29 mouse cellular contexts compared by ENCODE assay signal in genomic region chr1:71550626-71551195, GRCm38 (mm10). TPM values are rescaled to one million over a fixed set of nuclear protein-coding genes. Genes with fewer than 3 reads are reported as not detected.
DNase-seq lines count a peak whose midpoint lies in the region; ATAC-seq lines count a peak whose summit lies in the region.
"Had no signal": no experiment of that assay in that cellular context is flagged by ENCODE, and none has a peak within 500 bp of the region (broad histone marks: within the 10 kb centered on the region; RNA-seq: fewer than 3 reads in every experiment).

No protein-coding gene starts in this region.

- 76% methylated on average over 10 of the region's 10 CpGs for WGBS in heart, embryonic 11.5 days (ENCODE audit: insufficient replicate concordance)
- WGBS in kidney, embryonic 16.5 days: 67% methylated on average over 10 of the region's 10 CpGs

- H3K4me3 ChIP-seq in heart, embryonic 11.5 days (ENCODE audit: low read depth, low read length): no peak overlapping the region
- H3K4me3 ChIP-seq in kidney, embryonic 16.5 days (ENCODE audit: low read length): no peak overlapping the region
- H3K4me3 ChIP-seq: embryonic facial prominence, embryonic 12.5 days; heart, embryonic 10.5 days; hindbrain, embryonic 12.5 days; liver, embryonic 13.5 days; megakaryocyte, embryonic 14.5 days; midbrain, embryonic 13.5 days had no signal

- no peaks in the 10 kb centered on the region for H3K9me3 ChIP-seq in heart, embryonic 11.5 days (replicated peaks; ENCODE audit: control insufficient read depth, low read length)
- H3K9me3 ChIP-seq in kidney, embryonic 16.5 days (ENCODE audit: low read length): no peaks in the 10 kb centered on the region
- H3K9me3 ChIP-seq: embryonic facial prominence, embryonic 12.5 days; heart, embryonic 10.5 days; hindbrain, embryonic 12.5 days; liver, embryonic 13.5 days; megakaryocyte, embryonic 14.5 days; midbrain, embryonic 13.5 days had no signal

- H3K4me2 ChIP-seq in heart, embryonic 11.5 days: no peak overlapping the region
- H3K4me2 ChIP-seq in kidney, embryonic 16.5 days (replicated peaks; ENCODE audit: low read depth, low read length): no peak overlapping the region
- H3K4me2 ChIP-seq: embryonic facial prominence, embryonic 12.5 days; hindbrain, embryonic 12.5 days; liver, embryonic 13.5 days; midbrain, embryonic 13.5 days had no signal

- no peaks in the 10 kb centered on the region for H3K27me3 ChIP-seq in heart, embryonic 11.5 days (ENCODE audit: control insufficient read depth, insufficient read depth, low read length)
- no peaks in the 10 kb centered on the region for H3K27me3 ChIP-seq in kidney, embryonic 16.5 days (ENCODE audit: insufficient read depth, low read length)
- H3K27me3 ChIP-seq: embryonic facial prominence, embryonic 12.5 days; hindbrain, embryonic 12.5 days; liver, embryonic 13.5 days; megakaryocyte, embryonic 14.5 days; midbrain, embryonic 13.5 days had no signal

- no peaks in the 10 kb centered on the region for H3K36me3 ChIP-seq in heart, embryonic 11.5 days (ENCODE audit: control insufficient read depth, insufficient read depth, low read length)
- H3K36me3 ChIP-seq in kidney, embryonic 16.5 days (ENCODE audit: insufficient read depth, low read length): no peaks in the 10 kb centered on the region
- H3K36me3 ChIP-seq: embryonic facial prominence, embryonic 12.5 days; heart, embryonic 10.5 days; hindbrain, embryonic 12.5 days; liver, embryonic 13.5 days; midbrain, embryonic 13.5 days had no signal

- peak; percentile 70 for DNase-seq in heart, adult 11 months
- DNase-seq in kidney, adult 8-10 months: peak; percentile 11 to 32
- DNase-seq in kidney, postnatal 10 days: peak; percentile 18
- DNase-seq in thymus, adult 18-20 months: no peak
- no peak for DNase-seq in retina, embryonic 14.5 days (ENCODE audit: low spot score)
- DNase-seq: adrenal gland, adult 2 months; cerebellum, adult 8-10 months; embryo, embryonic 11 days; gastrocnemius, postnatal 14 days; heart, postnatal 36 days; liver, embryonic 13.5 days; lung, adult 18-20 months; lung, postnatal 4 days; right cerebral cortex, postnatal 25 days; spleen, adult 18-20 months; thymus, postnatal 25 days had no signal

- 0 out of 2 replicates have a peak, but pooled peaks cover 2% of the 10 kb centered on the region for H3K4me1 ChIP-seq in heart, embryonic 11.5 days (ENCODE audit: control insufficient read depth, insufficient read depth, low read length)
- H3K4me1 ChIP-seq in kidney, embryonic 16.5 days (ENCODE audit: insufficient read depth, low read length): no peaks in the 10 kb centered on the region
- H3K4me1 ChIP-seq: embryonic facial prominence, embryonic 12.5 days; heart, embryonic 10.5 days; hindbrain, embryonic 12.5 days; liver, embryonic 13.5 days; midbrain, embryonic 13.5 days had no signal

- no peak for ATAC-seq in heart, embryonic 11.5 days (replicated peaks; ENCODE audit: insufficient number of reproducible peaks, low FRiP score, low TSS enrichment)
- no peak for ATAC-seq in kidney, embryonic 16.5 days (ENCODE audit: low FRiP score, low TSS enrichment)
- no peak for ATAC-seq in CD4-positive, CD25-positive, alpha-beta regulatory T cell, adult 4 months
- ATAC-seq: activated CD4-positive, CD25-positive, alpha-beta regulatory T cell, adult 4 months; forebrain, embryonic 14.5 days; hindbrain, postnatal 0 days; lung, postnatal 0 days; midbrain, embryonic 13.5 days had no signal

- no peak overlapping the region for H3K27ac ChIP-seq in heart, embryonic 11.5 days (ENCODE audit: low read depth, low read length)
- no peak overlapping the region for H3K27ac ChIP-seq in kidney, embryonic 16.5 days (ENCODE audit: low read length)
- H3K27ac ChIP-seq: embryonic facial prominence, embryonic 12.5 days; heart, embryonic 10.5 days; hindbrain, embryonic 12.5 days; hindbrain, postnatal 0 days; kidney, postnatal 0 days; liver, embryonic 13.5 days; midbrain, embryonic 13.5 days had no signal

- no peak overlapping the region for H3K9ac ChIP-seq in heart, embryonic 11.5 days (ENCODE audit: low read depth, low read length)
- no peak overlapping the region for H3K9ac ChIP-seq in kidney, embryonic 16.5 days (replicated peaks; ENCODE audit: low read length)
- H3K9ac ChIP-seq: embryonic facial prominence, embryonic 12.5 days; hindbrain, embryonic 12.5 days; liver, embryonic 13.5 days; midbrain, embryonic 13.5 days had no signal

RNA-seq across cellular contexts. Expression of gene Atic, which starts 6.2 kb away (rescaled TPM):
- polyA plus RNA-seq in heart, embryonic 11.5 days (2014; fragmentation: Nextera tagmentation; extraction: Ambion mirVana): 33.1 and 41.2 TPM in 2 replicates
- polyA plus RNA-seq in kidney, embryonic 16.5 days (2015; fragmentation: Nextera tagmentation; extraction: Ambion mirVana): 56.1 and 60.6 TPM in 2 replicates
- 10 to 100 TPM; 64.3 to 78.8 TPM for polyA plus RNA-seq in CD4-positive, CD25-positive, alpha-beta regulatory T cell, adult 4 months (2017; shearing (Covaris generic))

Comparison
In these comparisons a context has a peak if more than half of its experiments do, and no peak if none do; other contexts are left out.
1. DNase-seq: peak in heart, adult 11 months (single experiment), kidney, adult 8-10 months (2 of 2) and kidney, postnatal 10 days (single experiment); none in thymus, adult 18-20 months (0 of 2) and retina, embryonic 14.5 days (single experiment).